Mouse (Mus musculus) retina, adult 2 months (tissue): ENCODE data around the gene Gtf2a1.
"Not testable (repeated sequence)": the region's sequence is repeated elsewhere in the genome, so short reads cannot be mapped to it uniquely, and the experiment has no call there.

ENCODE experiments used
- DNase-seq: peaks from one replicate; pipeline ENCODE4 v3.0.0-alpha.2; 2012; ENCODE audit warnings: low read depth, low spot score

The Gtf2a1 gene

GRCm38 (mm10) chr12:91589847-91590690 is at the start of gene Gtf2a1:
TSS of gene Gtf2a1 (minus strand) at chr12:91590487.
- peak; percentile 97 for DNase-seq

GRCm38 (mm10) chr12:91638351-91638750 is 48.1 kb upstream of the Gtf2a1 start:
- DNase-seq = no peak

- DNase-seq = no peak
These were observed 47.0 kb upstream of the Gtf2a1 start for GRCm38 (mm10) chr12:91637136-91637909.

GRCm38 (mm10) chr12:91626482-91626881 is 36.2 kb upstream of the Gtf2a1 start:
- DNase-seq = no peak

GRCm38 (mm10) chr12:91625013-91625412 is 34.7 kb upstream of the Gtf2a1 start:
- DNase-seq = no peak

- no peak for DNase-seq
These were observed 19.1 kb upstream of the Gtf2a1 start for GRCm38 (mm10) chr12:91609425-91609824.

- DNase-seq = no peak
These were observed 17.4 kb upstream of the Gtf2a1 start for GRCm38 (mm10) chr12:91607678-91608077.

- no peak for DNase-seq
These were observed 16.4 kb upstream of the Gtf2a1 start for GRCm38 (mm10) chr12:91606651-91607050.

GRCm38 (mm10) chr12:91604600-91604999 is 14.3 kb upstream of the Gtf2a1 start:
- DNase-seq = no peak

GRCm38 (mm10) chr12:91592128-91592527 is 1.8 kb upstream of the Gtf2a1 start:
- DNase-seq = no peak

- no peak for DNase-seq
These were observed 904 bp upstream of the Gtf2a1 start for GRCm38 (mm10) chr12:91591191-91591590.

- DNase-seq = no peak
These were observed 429 bp upstream of the Gtf2a1 start for GRCm38 (mm10) chr12:91590716-91591115.

- DNase-seq = no peak
These were observed 793 bp downstream of the Gtf2a1 start for GRCm38 (mm10) chr12:91589542-91589846.

- DNase-seq = peak; percentile 41
These were observed 1.4 kb downstream of the Gtf2a1 start for GRCm38 (mm10) chr12:91588670-91589541.

GRCm38 (mm10) chr12:91588176-91588669 is 2.1 kb downstream of the Gtf2a1 start:
- DNase-seq = peak; percentile 92

- no peak for DNase-seq
These were observed 2.7 kb downstream of the Gtf2a1 start for GRCm38 (mm10) chr12:91587491-91588033.

- DNase-seq = no peak
These were observed 3.2 kb downstream of the Gtf2a1 start for GRCm38 (mm10) chr12:91587077-91587476.

GRCm38 (mm10) chr12:91585815-91586214 is 4.5 kb downstream of the Gtf2a1 start:
- not testable (repeated sequence) for DNase-seq

- no peak for DNase-seq
These were observed 5.1 kb downstream of the Gtf2a1 start for GRCm38 (mm10) chr12:91585206-91585605.

GRCm38 (mm10) chr12:91583409-91583808 is 6.9 kb downstream of the Gtf2a1 start:
- no peak for DNase-seq

- no peak for DNase-seq
These were observed 7.8 kb downstream of the Gtf2a1 start for GRCm38 (mm10) chr12:91582362-91583002.
